Mouse (Mus musculus): Measurements from ENCODE around the gene Daam2. TPM values are rescaled to one million over a fixed set of nuclear protein-coding genes. Genes with fewer than 3 reads are reported as not detected.

Daam2 gene
- polyA plus RNA-seq, 1 experiment from 2014 or later, result 7.0 TPM

- no peak overlapping the region for H3K27ac ChIP-seq (replicated peaks; ENCODE audit: low read depth, low read length)
- ATAC-seq (replicated peaks; ENCODE audit: insufficient number of reproducible peaks, low FRiP score, low TSS enrichment, low read depth), result no peak
- no peak overlapping the region for H3K4me2 ChIP-seq (ENCODE audit: low read depth, low read length)
- no peaks in the 10 kb centered on the region for H3K36me3 ChIP-seq (replicated peaks; ENCODE audit: control insufficient read depth, insufficient read depth, low read depth, low read length)
- DNase-seq (ENCODE audit: low spot score), result peak; percentile 44
- H3K9ac ChIP-seq (replicated peaks; ENCODE audit: low read length), result no peak overlapping the region
- H3K27me3 ChIP-seq (ENCODE audit: control insufficient read depth, insufficient read depth, low read length), result no peaks in the 10 kb centered on the region
- H3K4me3 ChIP-seq (ENCODE audit: low read depth, low read length), result no peak overlapping the region
- WGBS, result 59% methylated on average over 3 of the region's 3 CpGs
- no peaks in the 10 kb centered on the region for H3K9me3 ChIP-seq (replicated peaks; ENCODE audit: control insufficient read depth, low read length)
- no peaks in the 10 kb centered on the region for H3K4me1 ChIP-seq (ENCODE audit: control insufficient read depth, insufficient read depth, low read length)
Measured at GRCm38 (mm10) chr17:49413554-49413953, 150.6 kb downstream of the Daam2 start.

- Histone ChIP-seq H3K9me3 (replicated peaks; ENCODE audit: control insufficient read depth, low read length) (no peaks in the 10 kb centered on the region), H3K4me1 (ENCODE audit: control insufficient read depth, insufficient read depth, low read length) (no peaks in the 10 kb centered on the region), H3K9ac (replicated peaks; ENCODE audit: low read length) (no peak overlapping the region), H3K36me3 (replicated peaks; ENCODE audit: control insufficient read depth, insufficient read depth, low read depth, low read length) (no peaks in the 10 kb centered on the region), H3K27me3 (ENCODE audit: control insufficient read depth, insufficient read depth, low read length) (no peaks in the 10 kb centered on the region), H3K27ac (replicated peaks; ENCODE audit: low read depth, low read length) (no peak overlapping the region), H3K4me2 (ENCODE audit: low read depth, low read length) (no peak overlapping the region), H3K4me3 (ENCODE audit: low read depth, low read length) (no peak overlapping the region)
- WGBS, result 92% methylated on average over 5 of the region's 5 CpGs
- DNase-seq (ENCODE audit: low spot score) (no peak), ATAC-seq (replicated peaks; ENCODE audit: insufficient number of reproducible peaks, low FRiP score, low TSS enrichment, low read depth) (no peak)
Measured at GRCm38 (mm10) chr17:49412974-49413373, 151.2 kb downstream of the Daam2 start.

Other genes starting within 250 kb of the Daam2 start
- 6.0 and 6.1 TPM in 2 replicates for gene Mocs1, start 136.0 kb downstream of the Daam2 start, polyA plus RNA-seq (2014; fragmentation: Nextera tagmentation; extraction: Ambion mirVana)
- gene Kif6, start 50.8 kb upstream of the Daam2 start, polyA plus RNA-seq (2014; fragmentation: Nextera tagmentation; extraction: Ambion mirVana), result 1.9 and 3.1 TPM in 2 replicates

Measured in embryonic facial prominence, embryonic 11.5 days (tissue).